Comparison of ENCODE assay signal across 1 mouse cellular context in the genomic region with DNA sequence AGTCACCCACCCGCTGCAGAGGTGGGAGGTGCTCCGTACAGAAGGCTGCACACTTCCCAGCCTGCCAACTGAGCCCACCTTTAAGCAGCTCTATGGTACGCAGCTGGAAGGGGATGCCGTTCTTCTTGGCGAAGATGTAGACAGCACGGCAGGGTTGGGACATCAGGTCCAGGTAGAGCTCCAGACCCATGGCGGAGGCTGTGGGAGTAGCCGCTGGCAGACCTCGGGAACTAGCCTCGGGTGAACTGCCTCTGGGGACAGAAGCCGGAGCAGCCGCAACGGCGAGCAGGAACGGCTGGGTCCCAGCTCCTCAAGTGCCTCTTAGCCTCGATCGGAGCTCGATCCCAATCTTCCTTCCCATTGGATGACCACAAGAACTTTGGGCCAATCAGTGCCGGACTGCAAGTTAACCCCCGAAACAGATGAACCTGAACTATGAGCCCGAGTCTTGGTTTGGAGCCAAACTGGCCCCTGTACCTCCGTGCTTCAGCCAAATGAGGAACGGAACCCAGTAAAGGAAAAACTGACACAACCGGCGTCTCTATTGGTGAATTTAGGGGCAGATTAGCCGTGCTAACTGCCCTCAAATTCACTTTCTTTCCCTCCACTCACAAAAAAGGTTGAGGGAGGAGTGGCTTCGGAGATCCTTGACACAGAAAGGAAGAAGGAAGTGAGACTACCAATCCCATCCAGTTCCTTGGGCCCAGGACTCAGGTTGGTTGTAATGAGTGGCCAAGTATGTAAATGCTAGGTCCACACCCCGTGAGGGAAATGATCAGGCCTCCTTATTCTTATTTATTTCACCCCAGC.
TF ChIP-seq lines count a peak whose summit lies in the region.

A gene (minus strand): TSS at position 186 of the 810 bp plus-strand sequence.
A gene (minus strand): TSS at position 646 of the 810 bp plus-strand sequence.

TF ChIP-seq in CH12.LX, 34 proteins besides CTCF, POLR2A, EP300 and RAD21 (continued from another document):
- TF ChIP-seq ZNF384 (IDR thresholded peaks at IDR 0.05; ENCODE audit: low read depth, low read length) (peak; percentile 56; the same call in 1 of the 2 replicates), MXI1 (IDR thresholded peaks at IDR 0.05; ENCODE audit: low read depth, low read length) (peak; percentile 86), HCFC1 (IDR thresholded peaks at IDR 0.05; ENCODE audit: low read depth, low read length) (peak; percentile 60), USF2 (conservative IDR thresholded peaks at IDR 0.05; ENCODE audit: low read depth, low read length) (no peak)
TF ChIP-seq in CH12.LX: peak in this region for 18.
